Mouse (Mus musculus): Measurements from ENCODE around the gene Dock3. TPM values are rescaled to one million over a fixed set of nuclear protein-coding genes. Genes with fewer than 3 reads are reported as not detected.
"Not testable (repeated sequence)": the region's sequence is repeated elsewhere in the genome, so short reads cannot be mapped to it uniquely, and the experiment has no call there.

The Dock3 gene
- polyA plus RNA-seq, 1 experiment from 2014 or later: 14.6 TPM

GRCm38 (mm10) chr9:107252164-107252563, 20.5 kb upstream of the Dock3 start:
- Histone ChIP-seq H3K36me3 (no peaks in the 10 kb centered on the region), H3K9me3 (no peaks in the 10 kb centered on the region), H3K27ac (no peak overlapping the region), H3K4me3 (no peak overlapping the region), H3K9ac (no peak overlapping the region), H3K27me3 (replicated peaks) (no peaks in the 10 kb centered on the region), H3K4me2 (replicated peaks) (peak overlapping the region; percentile 30; the same call in 1 of the 2 replicates), H3K4me1 (peaks cover 18% of the 10 kb centered on the region)
- WGBS: 12% methylated on average over 5 of the region's 5 CpGs
- ATAC-seq (ENCODE audit: low FRiP score, low read depth): peak; percentile 77; the same call in 1 of the 2 replicates

GRCm38 (mm10) chr9:107250416-107251337, 19.0 kb upstream of the Dock3 start:
- no peak overlapping the region for H3K27ac ChIP-seq
- H3K4me2 ChIP-seq (replicated peaks): no peak overlapping the region
- peaks cover 14% of the 10 kb centered on the region for H3K4me1 ChIP-seq
- H3K27me3 ChIP-seq (replicated peaks): no peaks in the 10 kb centered on the region
- no peak for ATAC-seq (ENCODE audit: low FRiP score, low read depth)
- 78% methylated on average over 14 of the region's 14 CpGs for WGBS
- H3K9me3 ChIP-seq: no peaks in the 10 kb centered on the region
- no peaks in the 10 kb centered on the region for H3K36me3 ChIP-seq
- H3K4me3 ChIP-seq: no peak overlapping the region
- no peak overlapping the region for H3K9ac ChIP-seq

GRCm38 (mm10) chr9:107249154-107249553, 17.4 kb upstream of the Dock3 start:
- no peak overlapping the region for H3K4me2 ChIP-seq (replicated peaks)
- peaks cover 6% of the 10 kb centered on the region; the same call in 1 of the 2 replicates for H3K4me1 ChIP-seq
- H3K9ac ChIP-seq: no peak overlapping the region
- no peak for ATAC-seq (ENCODE audit: low FRiP score, low read depth)
- H3K27ac ChIP-seq: no peak overlapping the region
- H3K9me3 ChIP-seq: no peaks in the 10 kb centered on the region
- no peaks in the 10 kb centered on the region for H3K36me3 ChIP-seq
- WGBS: 79% methylated on average over 6 of the region's 6 CpGs
- no peaks in the 10 kb centered on the region for H3K27me3 ChIP-seq (replicated peaks)
- H3K4me3 ChIP-seq: no peak overlapping the region

GRCm38 (mm10) chr9:107246170-107246569, 14.5 kb upstream of the Dock3 start:
- 68% methylated on average over 4 of the region's 4 CpGs for WGBS
- H3K4me2 ChIP-seq (replicated peaks): no peak overlapping the region
- ATAC-seq (ENCODE audit: low FRiP score, low read depth): no peak
- H3K27me3 ChIP-seq (replicated peaks): no peaks in the 10 kb centered on the region
- no peaks in the 10 kb centered on the region for H3K9me3 ChIP-seq
- no peaks in the 10 kb centered on the region for H3K36me3 ChIP-seq
- no peak overlapping the region for H3K9ac ChIP-seq
- H3K4me3 ChIP-seq: no peak overlapping the region
- no peaks in the 10 kb centered on the region for H3K4me1 ChIP-seq
- no peak overlapping the region for H3K27ac ChIP-seq

- H3K4me3 ChIP-seq: no peak overlapping the region
- H3K9ac ChIP-seq: no peak overlapping the region
- no peaks in the 10 kb centered on the region for H3K27me3 ChIP-seq (replicated peaks)
- H3K36me3 ChIP-seq: no peaks in the 10 kb centered on the region
- H3K9me3 ChIP-seq: no peaks in the 10 kb centered on the region
- no peak overlapping the region for H3K27ac ChIP-seq
- no peaks in the 10 kb centered on the region for H3K4me1 ChIP-seq
- no peak for ATAC-seq (ENCODE audit: low FRiP score, low read depth)
- no peak overlapping the region for H3K4me2 ChIP-seq (replicated peaks)
- 92% methylated on average over 4 of the region's 4 CpGs for WGBS
Observed at GRCm38 (mm10) chr9:107245311-107245710, 13.6 kb upstream of the Dock3 start.

- Histone ChIP-seq H3K9ac (no peak overlapping the region), H3K4me2 (replicated peaks) (no peak overlapping the region), H3K4me3 (no peak overlapping the region), H3K27ac (no peak overlapping the region), H3K4me1 (peaks cover 5% of the 10 kb centered on the region; the same call in 1 of the 2 replicates), H3K36me3 (no peaks in the 10 kb centered on the region), H3K9me3 (no peaks in the 10 kb centered on the region), H3K27me3 (replicated peaks) (peaks cover 41% of the 10 kb centered on the region)
- no peak for ATAC-seq (ENCODE audit: low FRiP score, low read depth)
- WGBS: 68% methylated on average over 5 of the region's 5 CpGs
Observed at GRCm38 (mm10) chr9:107236151-107236550, 4.4 kb upstream of the Dock3 start.

GRCm38 (mm10) chr9:107235261-107235660, 3.6 kb upstream of the Dock3 start:
- ATAC-seq (ENCODE audit: low FRiP score, low read depth): no peak
- Histone ChIP-seq H3K36me3 (no peaks in the 10 kb centered on the region), H3K27ac (no peak overlapping the region), H3K27me3 (replicated peaks) (peaks cover 43% of the 10 kb centered on the region), H3K9ac (no peak overlapping the region), H3K4me1 (peaks cover 5% of the 10 kb centered on the region; the same call in 1 of the 2 replicates), H3K9me3 (no peaks in the 10 kb centered on the region), H3K4me2 (replicated peaks) (no peak overlapping the region), H3K4me3 (no peak overlapping the region)
- WGBS: 61% methylated on average over 5 of the region's 5 CpGs

- Histone ChIP-seq H3K4me3 (peak overlapping the region; percentile 85), H3K9ac (peak overlapping the region; percentile 86), H3K4me1 (peaks cover 5% of the 10 kb centered on the region; the same call in 1 of the 2 replicates), H3K27ac (no peak overlapping the region), H3K36me3 (no peaks in the 10 kb centered on the region), H3K4me2 (replicated peaks) (peak overlapping the region; percentile 95), H3K27me3 (replicated peaks) (peaks cover 50% of the 10 kb centered on the region), H3K9me3 (no peaks in the 10 kb centered on the region)
- WGBS: 22% methylated on average over 9 of the region's 9 CpGs
- 0 out of 2 replicates have a peak, but pooled peaks have one; percentile 17 for ATAC-seq (ENCODE audit: low FRiP score, low read depth)
Observed at GRCm38 (mm10) chr9:107232140-107232539, 431 bp upstream of the Dock3 start.

GRCm38 (mm10) chr9:107230991-107231538, 644 bp downstream of the Dock3 start:
- H3K27me3 ChIP-seq (replicated peaks): peaks cover 50% of the 10 kb centered on the region
- peak; percentile 87 for ATAC-seq (ENCODE audit: low FRiP score, low read depth)
- peak overlapping the region; percentile 85 for H3K4me3 ChIP-seq
- peaks cover 5% of the 10 kb centered on the region; the same call in 1 of the 2 replicates for H3K4me1 ChIP-seq
- H3K9me3 ChIP-seq: no peaks in the 10 kb centered on the region
- WGBS: 2% methylated on average over 40 of the region's 50 CpGs
- H3K9ac ChIP-seq: peak overlapping the region; percentile 86
- H3K36me3 ChIP-seq: no peaks in the 10 kb centered on the region
- peak overlapping the region; percentile 95 for H3K4me2 ChIP-seq (replicated peaks)
- peak overlapping the region; percentile 91 for H3K27ac ChIP-seq

- H3K9ac ChIP-seq: no peak overlapping the region
- H3K27ac ChIP-seq: no peak overlapping the region
- H3K4me3 ChIP-seq: no peak overlapping the region
- 91% methylated on average over 1 of the region's 1 CpGs for WGBS
- H3K36me3 ChIP-seq: no peaks in the 10 kb centered on the region
- no peak for ATAC-seq (ENCODE audit: low FRiP score, low read depth)
- H3K4me1 ChIP-seq: no peaks in the 10 kb centered on the region
- H3K27me3 ChIP-seq (replicated peaks): 0 out of 2 replicates have a peak, but pooled peaks cover 6% of the 10 kb centered on the region
- H3K9me3 ChIP-seq: no peaks in the 10 kb centered on the region
- no peak overlapping the region for H3K4me2 ChIP-seq (replicated peaks)
Observed at GRCm38 (mm10) chr9:107224597-107224996, 7.1 kb downstream of the Dock3 start.

GRCm38 (mm10) chr9:107174831-107175230, 56.9 kb downstream of the Dock3 start:
- not testable (repeated sequence) for ATAC-seq (ENCODE audit: low FRiP score, low read depth); H3K27me3 ChIP-seq (replicated peaks); H3K4me1 ChIP-seq; H3K27ac ChIP-seq; H3K9me3 ChIP-seq; H3K4me3 ChIP-seq; H3K36me3 ChIP-seq; H3K9ac ChIP-seq; H3K4me2 ChIP-seq (replicated peaks)
- 86% methylated on average over 1 of the region's 1 CpGs for WGBS

- Histone ChIP-seq H3K9me3 (no peaks in the 10 kb centered on the region), H3K36me3 (no peaks in the 10 kb centered on the region), H3K27me3 (replicated peaks) (no peaks in the 10 kb centered on the region), H3K4me3 (no peak overlapping the region), H3K27ac (no peak overlapping the region), H3K4me2 (replicated peaks) (no peak overlapping the region), H3K9ac (no peak overlapping the region), H3K4me1 (no peaks in the 10 kb centered on the region)
- 93% methylated on average over 4 of the region's 4 CpGs for WGBS
- no peak for ATAC-seq (ENCODE audit: low FRiP score, low read depth)
Observed at GRCm38 (mm10) chr9:107165792-107166191, 65.9 kb downstream of the Dock3 start.
